Mouse (Mus musculus) CH12.LX (cell line): ENCODE measurements around the gene Ecel1. TPM values are rescaled to one million over a fixed set of nuclear protein-coding genes. Genes with fewer than 3 reads are reported as not detected.

Experiments
- DNase-seq: peaks from one replicate; pipeline ENCODE4 v3.0.0-alpha.2; 2013; ENCODE audit errors: extremely low read depth
- H3K27ac ChIP-seq: 2 replicates; pipeline ENCODE4 v1.5.1; 2012; ENCODE audit warnings: low read depth, mild to moderate bottlenecking, control low read depth, moderate library complexity; ENCODE audit not compliant: insufficient read depth
- H3K27me3 ChIP-seq: replicated peaks from 2 replicates; pipeline ENCODE3; 2012; ENCODE audit warnings: inconsistent platforms
- H3K36me3 ChIP-seq, 2 experiments: replicated peaks in 1 of 2; 2 replicates each; pipeline versions ENCODE3 to v1.6.1; 2012; ENCODE audit warnings: inconsistent platforms in 1 of 2, low read length in 1 of 2, mild to moderate bottlenecking in 1 of 2, mixed read lengths in 1 of 2, moderate library complexity in 1 of 2; ENCODE audit not compliant: control insufficient read depth in 1 of 2, insufficient read depth in 1 of 2
- H3K4me1 ChIP-seq, 2 experiments: 2 replicates each; pipeline ENCODE4 v1.6.1; 2012; ENCODE audit warnings: inconsistent platforms in 1 of 2, moderate library complexity in 1 of 2; ENCODE audit not compliant: insufficient read depth in 2 of 2, control insufficient read depth in 1 of 2
- H3K4me2 ChIP-seq: 2 replicates; pipeline ENCODE4 v1.6.1; 2012; ENCODE audit warnings: low read depth, mild to moderate bottlenecking, control low read depth; ENCODE audit not compliant: poor library complexity, insufficient read depth, severe bottlenecking
- H3K4me3 ChIP-seq, 3 experiments: fragments of 150-350 bp in 1 of 3; sonication (generic) in 1 of 3; replicated peaks in 1 of 3; 2 replicates each; pipeline versions ENCODE3 to v1.5.1; 2011 to 2012; ENCODE audit warnings: low read depth in 2 of 3, low read length in 2 of 3, mild to moderate bottlenecking in 2 of 3, moderate library complexity in 2 of 3, control low read depth in 1 of 3, improper control_type of control experiment in 1 of 3, inconsistent platforms in 1 of 3, mixed read lengths in 1 of 3; ENCODE audit not compliant: poor library complexity in 1 of 3
- H3K79me2 ChIP-seq: replicated peaks from 2 replicates; pipeline ENCODE4 v1.6.1; 2012; ENCODE audit warnings: mild to moderate bottlenecking, moderate library complexity; ENCODE audit not compliant: control insufficient read depth, poor library complexity, insufficient read depth, severe bottlenecking; ENCODE audit errors: extremely low read depth
- H3K9ac ChIP-seq: 2 replicates; pipeline ENCODE4 v1.6.1; 2012; ENCODE audit warnings: low read depth, mild to moderate bottlenecking, control low read depth, moderate library complexity; ENCODE audit not compliant: insufficient read depth
- H3K9me3 ChIP-seq: replicated peaks from 2 replicates; pipeline ENCODE3; 2012; ENCODE audit warnings: low read length, inconsistent platforms, mixed read lengths
- CHD2 ChIP-seq: IDR thresholded peaks from 2 replicates; pipeline ENCODE4 v1.6.1; 2011; ENCODE audit warnings: low read length, improper control_type of control experiment
- CTCF ChIP-seq, 2 experiments: IDR thresholded peaks in 1 of 2; conservative IDR thresholded peaks in 1 of 2; 2 replicates each; pipeline ENCODE4 v1.5.1; 2011 to 2012; ENCODE audit warnings: low read depth in 2 of 2, low read length in 2 of 2, improper control_type of control experiment in 1 of 2, inconsistent platforms in 1 of 2, mild to moderate bottlenecking in 1 of 2, moderate library complexity in 1 of 2
- EP300 ChIP-seq: IDR thresholded peaks from 2 replicates; pipeline ENCODE4 v1.6.1; 2011; ENCODE audit warnings: low read length, improper control_type of control experiment
- KAT2A ChIP-seq: IDR thresholded peaks from 2 replicates; pipeline ENCODE4 v1.6.1; 2012; ENCODE audit warnings: low read length, improper control_type of control experiment, inconsistent platforms; ENCODE audit not compliant: insufficient replicate concordance
- MAFK ChIP-seq: IDR thresholded peaks from 2 replicates; pipeline ENCODE4 v1.6.1; 2011; ENCODE audit warnings: low read length, improper control_type of control experiment; ENCODE audit not compliant: insufficient replicate concordance
- MAX ChIP-seq: IDR thresholded peaks from 2 replicates; pipeline ENCODE4 v1.6.1; 2011; ENCODE audit warnings: low read length, improper control_type of control experiment
- MEF2A ChIP-seq: IDR thresholded peaks from 2 replicates; pipeline ENCODE4 v1.6.1; 2014; ENCODE audit warnings: low read depth, mild to moderate bottlenecking, inconsistent platforms, low read length, improper control_type of control experiment, borderline replicate concordance
- MXI1 ChIP-seq: IDR thresholded peaks from 2 replicates; pipeline ENCODE4 v1.6.1; 2011; ENCODE audit warnings: mild to moderate bottlenecking, low read depth, low read length, improper control_type of control experiment
- NELFE ChIP-seq: IDR thresholded peaks from 2 replicates; pipeline ENCODE4 v1.6.1; 2011; ENCODE audit warnings: low read depth, low read length, improper control_type of control experiment
- NRF1 ChIP-seq: IDR thresholded peaks from 2 replicates; pipeline ENCODE4 v1.6.1; 2014; ENCODE audit warnings: low read depth, mild to moderate bottlenecking, inconsistent platforms, low read length, improper control_type of control experiment, moderate library complexity
- PAX5 ChIP-seq: IDR thresholded peaks from 2 replicates; pipeline ENCODE4 v1.6.1; 2012; ENCODE audit warnings: low read length, inconsistent platforms, mixed read lengths
- POLR2A ChIP-seq: IDR thresholded peaks from 2 replicates; pipeline ENCODE4 v1.6.1; 2011; ENCODE audit warnings: low read depth, mild to moderate bottlenecking, improper control_type of control experiment, low read length
- POLR2AphosphoS2 ChIP-seq: IDR thresholded peaks from 2 replicates; pipeline ENCODE4 v1.6.1; 2011; ENCODE audit warnings: low read depth, low read length, improper control_type of control experiment
- RAD21 ChIP-seq: IDR thresholded peaks from 2 replicates; pipeline ENCODE4 v1.6.1; 2011; ENCODE audit warnings: low read depth, mild to moderate bottlenecking, low read length, improper control_type of control experiment, moderate library complexity
- RCOR1 ChIP-seq: conservative IDR thresholded peaks from 2 replicates; pipeline ENCODE4 v1.6.1; 2012; ENCODE audit warnings: low read depth, mild to moderate bottlenecking, inconsistent platforms, low read length, improper control_type of control experiment
- SMC3 ChIP-seq: IDR thresholded peaks from 2 replicates; pipeline ENCODE4 v1.6.1; 2011; ENCODE audit warnings: low read depth, low read length, improper control_type of control experiment
- TBP ChIP-seq: conservative IDR thresholded peaks from 2 replicates; pipeline ENCODE4 v1.6.1; 2011; ENCODE audit warnings: low read depth, low read length, improper control_type of control experiment
- TCF12 ChIP-seq: IDR thresholded peaks from 2 replicates; pipeline ENCODE4 v1.6.1; 2014; ENCODE audit warnings: low read depth, mild to moderate bottlenecking, inconsistent platforms, low read length, improper control_type of control experiment
- USF2 ChIP-seq: conservative IDR thresholded peaks from 2 replicates; pipeline ENCODE4 v1.6.1; 2011; ENCODE audit warnings: low read depth, low read length, improper control_type of control experiment
- ZC3H11A ChIP-seq: IDR thresholded peaks from 2 replicates; pipeline ENCODE4 v1.6.1; 2012; ENCODE audit warnings: low read depth, mild to moderate bottlenecking, inconsistent platforms, low read length, improper control_type of control experiment
- ZKSCAN1 ChIP-seq: IDR thresholded peaks from 2 replicates; pipeline ENCODE4 v1.6.1; 2012; ENCODE audit warnings: low read depth, inconsistent platforms, low read length, improper control_type of control experiment, borderline replicate concordance
- dilution Hi-C: fragments of 300-500 bp; cut with MboI; formaldehyde crosslinking; loops from 2 replicates; pipeline ENCODE4 v1.14.3; 2020; ENCODE audit warnings: low sequenced_read_pairs; ENCODE audit not compliant: extremely low pct_unique_long_range_greater_than_20kb, extremely low pct_ligation_motif_present
- in situ Hi-C: fragments of 300-500 bp; cut with MboI; formaldehyde crosslinking; loops from 3 replicates; pipeline ENCODE4 v1.14.3; 2019; ENCODE audit warnings: low sequenced_read_pairs, low pct_ligation_motif_present, low pct_unique_long_range_greater_than_20kb, mixed read lengths
- polyA plus RNA-seq: library from polyadenylated mRNA; unstranded; fragments of >175 nt; gene quantifications from 2 replicates; pipeline ENCODE4 v1.2.1, GENCODE M21; 2012; ENCODE audit warnings: low read depth; ENCODE audit not compliant: insufficient read length
- total RNA-seq, 2 experiments: library from RNA; depleted of rRNA; stranded (reverse); fragments of 300-350 nt in 1 of 2; fragments of >200 nt in 1 of 2; gene quantifications; 2 replicates each; pipeline ENCODE4 v1.2.3; 2012 to 2014

Ecel1 gene
- total and polyA plus RNA-seq, 3 experiments = not detected

DNA sequence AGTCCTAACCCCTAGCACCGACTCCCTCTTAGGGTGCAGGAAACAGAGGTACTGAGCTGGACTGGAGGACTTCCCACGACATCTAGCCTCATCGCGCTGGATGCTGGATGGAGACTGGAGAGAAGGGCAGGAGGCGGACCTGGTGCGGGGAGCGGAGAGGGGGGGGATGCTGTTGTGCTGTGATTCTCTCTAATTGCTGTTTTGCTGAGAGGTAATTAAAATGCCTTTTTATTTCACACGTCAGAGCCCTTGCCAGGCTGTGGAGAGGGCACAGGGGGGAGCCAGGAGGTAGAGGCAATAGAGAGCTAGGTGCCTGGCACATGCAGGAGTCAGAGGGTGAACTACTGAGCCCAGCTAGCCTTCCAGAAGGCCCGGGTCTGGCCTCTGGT, 8.5 kb upstream of the Ecel1 start:
- Histone ChIP-seq H3K4me3 (no peak overlapping the region), H3K9me3 (no peaks in the 10 kb centered on the region), H3K4me2 (no peak overlapping the region), H3K9ac (no peak overlapping the region), H3K79me2 (no peaks in the 10 kb centered on the region), H3K27ac (no peak overlapping the region), H3K27me3 (peaks cover 68% of the 10 kb centered on the region), H3K36me3 (no peaks in the 10 kb centered on the region), H3K4me1 (no peaks in the 10 kb centered on the region)
- dilution Hi-C loops = no loop called here
- in situ Hi-C loops = no loop called here
- no peak for DNase-seq
- TF ChIP-seq NELFE (no peak), SMC3 (no peak), PAX5 (no peak), CHD2 (no peak), TCF12 (no peak), MXI1 (no peak), EP300 (no peak), KAT2A (no peak), NRF1 (no peak), POLR2AphosphoS2 (no peak), ZC3H11A (no peak), ZKSCAN1 (no peak)

DNA sequence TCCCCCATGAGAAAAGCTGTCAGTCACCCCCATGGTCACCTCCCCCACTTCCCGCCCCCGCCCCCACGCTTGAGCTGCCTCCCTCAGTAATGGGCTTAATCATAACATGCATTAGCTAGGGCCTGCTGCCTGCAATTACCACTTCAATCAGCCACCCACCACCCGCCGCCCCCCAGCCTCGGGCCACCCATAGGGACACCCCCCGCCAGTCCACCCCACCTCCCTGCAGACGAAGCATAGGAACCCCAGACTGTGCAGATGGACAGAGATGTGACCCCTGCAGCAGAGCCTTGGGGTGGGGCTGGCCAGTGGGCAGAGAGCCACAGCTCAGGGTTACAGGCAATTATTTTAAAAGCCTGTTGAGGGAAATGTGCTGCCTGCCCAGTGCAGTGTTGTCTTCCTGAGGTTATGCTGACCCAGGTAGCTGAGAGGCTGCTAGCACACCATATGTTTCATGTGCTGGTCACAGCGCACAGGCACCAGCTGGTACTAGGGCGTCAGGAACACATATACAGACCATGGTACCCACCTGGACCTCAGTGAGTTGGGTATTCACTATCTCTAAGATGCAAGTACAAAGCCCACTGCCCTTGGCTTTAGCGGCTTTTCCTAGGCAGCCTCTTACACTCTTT, 8.0 kb upstream of the Ecel1 start:
- Histone ChIP-seq H3K27me3 (peaks cover 66% of the 10 kb centered on the region), H3K4me2 (no peak overlapping the region), H3K27ac (no peak overlapping the region), H3K9ac (no peak overlapping the region), H3K4me1 (no peaks in the 10 kb centered on the region), H3K9me3 (no peaks in the 10 kb centered on the region), H3K79me2 (no peaks in the 10 kb centered on the region), H3K36me3 (no peaks in the 10 kb centered on the region), H3K4me3 (no peak overlapping the region)
- TF ChIP-seq USF2 (no peak), RCOR1 (no peak), MAX (no peak), MAFK (no peak), ZKSCAN1 (no peak), MEF2A (no peak), TBP (no peak), ZC3H11A (no peak), EP300 (no peak), POLR2A (no peak), RAD21 (no peak), CTCF (conservative IDR thresholded peaks at IDR 0.05 in 1 of 2, IDR thresholded peaks at IDR 0.05 in 1 of 2; ENCODE audit: low read depth in 2 of 2, low read length in 2 of 2) (no peak)
- no peak for DNase-seq
- in situ Hi-C loops = no loop called here
- dilution Hi-C loops = no loop called here
